Mouse (Mus musculus): Measurements from ENCODE around the gene B230307C23Rik.
"Not testable (repeated sequence)": the region's sequence is repeated elsewhere in the genome, so short reads cannot be mapped to it uniquely, and the experiment has no call there.

The B230307C23Rik gene

GRCm38 (mm10) chr16:97997383-97997731, 242 bp downstream of the B230307C23Rik start:
- not testable (repeated sequence) for DNase-seq (ENCODE audit: low spot score in 2 of 2)

- no peak for DNase-seq (ENCODE audit: low spot score in 2 of 2)
These were observed 25.0 kb downstream of the B230307C23Rik start for GRCm38 (mm10) chr16:98022081-98022480.

- DNase-seq (ENCODE audit: low spot score in 2 of 2) = no peak
These were observed 25.7 kb downstream of the B230307C23Rik start for GRCm38 (mm10) chr16:98022657-98023345.

- not testable (repeated sequence) for DNase-seq (ENCODE audit: low spot score in 2 of 2)
These were observed 29.1 kb downstream of the B230307C23Rik start for GRCm38 (mm10) chr16:98026186-98026585.

- not testable (repeated sequence) for DNase-seq (ENCODE audit: low spot score in 2 of 2)
These were observed 37.9 kb downstream of the B230307C23Rik start for GRCm38 (mm10) chr16:98034971-98035370.

GRCm38 (mm10) chr16:98041676-98042075, 44.6 kb downstream of the B230307C23Rik start:
- DNase-seq (ENCODE audit: low spot score in 2 of 2) = peak in 1 of 2 experiments; percentile 20

GRCm38 (mm10) chr16:98079382-98079781, 82.3 kb downstream of the B230307C23Rik start:
- not testable (repeated sequence) for DNase-seq (ENCODE audit: low spot score in 2 of 2)

GRCm38 (mm10) chr16:98081140-98081539, 84.0 kb downstream of the B230307C23Rik start:
- DNase-seq (ENCODE audit: low spot score in 2 of 2) = not testable (repeated sequence)
